Mouse (Mus musculus) cortical plate, adult 2 months (tissue): ENCODE results near the gene Galnt10.

Experiments used
- CTCF ChIP-seq: fragments of 200-500 bp; IDR thresholded peaks from 2 replicates; pipeline ENCODE4 v1.5.1; 2011; ENCODE audit warnings: mild to moderate bottlenecking, control low read depth, low read length; ENCODE audit not compliant: insufficient read depth; ENCODE audit errors: extremely low read depth
- POLR2A ChIP-seq: fragments of 200-500 bp; IDR thresholded peaks from 2 replicates; pipeline ENCODE4 v1.6.1; 2011; ENCODE audit warnings: mild to moderate bottlenecking, low read length, control low read depth; ENCODE audit not compliant: insufficient read depth; ENCODE audit errors: extremely low read depth

DNA sequence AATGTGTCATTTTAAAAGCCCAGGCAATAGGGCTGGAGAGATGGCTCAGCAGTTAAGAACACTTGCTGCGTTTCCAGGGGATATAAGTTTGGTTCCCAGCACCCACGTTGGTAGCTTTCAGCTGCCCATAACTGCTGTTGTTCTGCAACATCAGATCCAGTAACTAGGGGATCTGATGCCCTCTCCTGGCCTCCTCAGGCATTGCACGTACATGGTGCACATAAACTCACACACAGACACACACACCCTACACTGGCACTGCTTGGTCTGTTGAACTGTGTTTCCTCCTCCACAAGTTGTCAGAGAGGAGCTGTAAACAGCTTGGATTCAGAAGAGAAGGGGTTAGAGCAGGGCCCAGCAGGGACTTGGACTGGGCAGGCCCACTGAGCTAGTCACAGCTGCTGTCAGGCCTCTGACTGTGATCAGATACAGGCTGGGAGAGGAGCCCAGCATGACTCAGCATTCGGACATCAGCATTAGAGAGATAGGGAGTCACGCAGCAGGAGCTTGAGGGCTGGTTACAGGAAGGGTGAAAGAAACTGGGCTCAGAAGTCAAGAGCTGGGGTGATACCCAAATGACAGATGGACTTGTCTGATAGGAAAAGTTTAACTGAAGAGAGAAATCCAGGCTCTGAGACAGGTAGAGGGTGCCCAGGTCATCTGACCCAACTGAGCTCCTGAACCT, 62.0 kb downstream of the Galnt10 start:
- TF ChIP-seq CTCF (no peak), POLR2A (no peak)
